Mouse (Mus musculus) liver, postnatal 0 days (tissue): ENCODE results near the gene Nek6.

Experiments
- CTCF ChIP-seq: sonication (generic); IDR thresholded peaks from 2 replicates; pipeline ENCODE4 v1.5.1; 2016; ENCODE audit warnings: antibody characterized with exemption, low read depth
- EP300 ChIP-seq: IDR thresholded peaks from 2 replicates; pipeline ENCODE4 v1.6.1; 2016; ENCODE audit warnings: antibody characterized with exemption, low read depth, mild to moderate bottlenecking

- no peak for TF ChIP-seq CTCF
- no peak for TF ChIP-seq EP300
Observed at GRCm38 (mm10) chr2:38541101-38541500, 29.7 kb downstream of the Nek6 start.
